Mouse (Mus musculus) left cerebral cortex, adult 8-10 months (tissue): ENCODE data around the gene Zcchc14. TPM values are rescaled to one million over a fixed set of nuclear protein-coding genes. Genes with fewer than 3 reads are reported as not detected.

Experiments
- DNase-seq, 2 experiments: peaks; one replicate each; pipeline ENCODE4 v3.0.0; 2022; ENCODE audit warnings: low spot score in 2 of 2
- total RNA-seq, 4 experiments: library from RNA; stranded (reverse); gene quantifications; 2 replicates each; pipeline ENCODE4 v1.2.4; 2022

Gene Zcchc14
- total RNA-seq, 4 experiments from 2014 or later, result 68.6 to 73.0 (median 70.5) TPM

GRCm38 (mm10) chr8:121585159-121585825, 67.4 kb downstream of the Zcchc14 start:
- peak; percentile 97 to 100 for DNase-seq

GRCm38 (mm10) chr8:121584730-121585129, 68.0 kb downstream of the Zcchc14 start:
- DNase-seq, result no peak

- DNase-seq, result no peak
These were observed 69.0 kb downstream of the Zcchc14 start for GRCm38 (mm10) chr8:121583653-121584052.

GRCm38 (mm10) chr8:121580465-121580864, 72.2 kb downstream of the Zcchc14 start:
- no peak for DNase-seq

- peak; percentile 92 to 99 for DNase-seq
These were observed 73.8 kb downstream of the Zcchc14 start, which contains the start of gene Fbxo31 for GRCm38 (mm10) chr8:121578676-121579451. Fbxo31 (minus strand) TSS chr8:121578806.

GRCm38 (mm10) chr8:121577751-121578675, 74.7 kb downstream of the Zcchc14 start:
- no peak for DNase-seq

GRCm38 (mm10) chr8:121575661-121576060, 77.0 kb downstream of the Zcchc14 start:
- DNase-seq, result no peak

- no peak for DNase-seq
These were observed 79.4 kb downstream of the Zcchc14 start for GRCm38 (mm10) chr8:121573275-121573674.

- DNase-seq, result no peak
These were observed 80.6 kb downstream of the Zcchc14 start for GRCm38 (mm10) chr8:121572121-121572520.

GRCm38 (mm10) chr8:121570801-121571200, 81.9 kb downstream of the Zcchc14 start:
- no peak for DNase-seq

GRCm38 (mm10) chr8:121570335-121570734, 82.4 kb downstream of the Zcchc14 start:
- no peak for DNase-seq

- no peak for DNase-seq
These were observed 84.4 kb downstream of the Zcchc14 start for GRCm38 (mm10) chr8:121568321-121568720.

GRCm38 (mm10) chr8:121563701-121564100, 89.0 kb downstream of the Zcchc14 start:
- no peak for DNase-seq

- DNase-seq, result no peak
These were observed 89.8 kb downstream of the Zcchc14 start for GRCm38 (mm10) chr8:121562941-121563351.

GRCm38 (mm10) chr8:121561636-121562345, 90.9 kb downstream of the Zcchc14 start:
- DNase-seq, result no peak

- DNase-seq, result no peak
These were observed 92.1 kb downstream of the Zcchc14 start for GRCm38 (mm10) chr8:121560432-121561100.

GRCm38 (mm10) chr8:121559801-121560200, 92.9 kb downstream of the Zcchc14 start:
- DNase-seq, result no peak

- no peak for DNase-seq
These were observed 94.2 kb downstream of the Zcchc14 start for GRCm38 (mm10) chr8:121558538-121558937.

- DNase-seq, result no peak
These were observed 95.0 kb downstream of the Zcchc14 start for GRCm38 (mm10) chr8:121557746-121558145.

GRCm38 (mm10) chr8:121553831-121554475, 98.7 kb downstream of the Zcchc14 start:
- peak in 1 of 2 experiments; percentile 26 for DNase-seq
